Mouse (Mus musculus): ENCODE results near the gene 3110040M04Rik.

Gene 3110040M04Rik

DNA sequence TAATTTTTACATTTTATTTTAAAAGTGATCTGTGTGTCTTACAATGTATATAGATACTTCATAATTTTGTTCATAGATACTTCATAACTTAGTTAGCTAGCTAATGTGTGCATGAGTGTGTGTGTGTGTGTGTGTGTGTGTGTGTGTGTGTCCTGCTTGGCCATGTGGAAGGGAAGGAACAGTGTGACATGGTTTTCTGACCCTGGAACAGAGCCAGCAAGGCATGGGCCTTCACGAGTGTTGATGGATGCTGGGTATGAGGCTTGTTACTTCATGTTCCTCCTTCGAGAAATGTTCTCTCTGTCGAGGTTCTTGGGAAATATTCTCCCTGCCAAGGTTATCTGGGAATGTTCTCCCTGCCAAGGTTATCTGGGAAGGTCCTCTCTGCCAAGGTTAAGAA, 29.8 kb downstream of the 3110040M04Rik start:
- in situ Hi-C loops (cut with MboI, MseI), result no loop called here

DNA sequence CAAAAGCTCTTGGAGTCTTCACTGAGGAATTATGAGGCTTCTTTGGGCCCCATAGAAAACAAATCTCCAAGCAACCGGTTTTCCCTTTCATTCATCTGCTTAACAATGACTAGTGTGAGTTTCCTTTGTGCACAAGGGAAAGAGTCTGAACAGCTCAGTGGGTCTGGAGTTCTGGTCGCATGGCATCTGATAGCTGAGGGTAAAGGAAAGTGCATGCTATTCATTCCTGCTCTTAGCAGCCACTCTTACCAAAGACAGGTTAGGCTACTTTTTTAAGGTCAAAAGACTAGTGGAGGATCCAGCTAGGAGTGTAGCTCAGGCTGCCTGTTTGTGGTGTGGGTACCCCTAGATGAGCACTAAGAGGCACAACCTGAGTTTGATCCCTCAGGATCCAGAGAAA, 31.7 kb downstream of the 3110040M04Rik start:
- in situ Hi-C loops (cut with MboI, MseI), result no loop called here

DNA sequence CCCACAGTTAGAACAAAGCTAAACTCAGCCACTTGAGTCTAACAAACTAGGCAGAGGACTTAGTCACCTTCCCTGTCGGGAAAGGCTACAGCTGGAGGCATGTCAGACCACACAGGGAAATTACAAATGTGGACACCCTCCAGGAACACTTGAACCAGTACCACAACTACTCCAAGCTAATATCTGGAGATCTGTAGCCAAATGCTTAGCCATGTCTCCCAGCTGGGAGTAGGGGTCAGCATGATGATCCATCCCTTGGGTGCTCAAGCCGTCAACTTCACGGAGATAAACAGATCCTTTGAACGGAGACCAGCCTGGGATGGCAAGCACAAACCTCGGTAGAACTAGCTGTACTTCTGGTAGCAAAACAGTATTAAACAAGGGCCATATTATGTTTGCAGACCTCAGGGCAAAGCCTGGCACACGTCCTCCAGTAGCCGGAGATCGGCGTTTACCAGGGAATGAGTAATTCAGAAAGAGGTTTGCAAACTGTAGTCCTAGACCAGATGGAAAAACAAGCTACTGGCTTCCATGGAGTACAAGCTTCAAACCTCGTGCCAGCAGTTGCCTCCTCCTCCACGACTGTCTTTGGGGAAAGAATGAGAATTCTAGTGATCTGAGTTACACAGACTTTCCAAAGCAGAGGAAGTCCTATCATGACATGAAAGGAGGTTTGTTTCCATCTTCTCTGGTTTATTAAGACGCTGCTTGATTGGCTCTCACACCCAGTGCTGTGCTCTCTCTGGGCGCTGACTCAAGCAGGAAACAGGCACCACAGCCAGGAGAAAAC, 32.4 kb downstream of the 3110040M04Rik start:
- in situ Hi-C loops (cut with MboI, MseI), result no loop called here

DNA sequence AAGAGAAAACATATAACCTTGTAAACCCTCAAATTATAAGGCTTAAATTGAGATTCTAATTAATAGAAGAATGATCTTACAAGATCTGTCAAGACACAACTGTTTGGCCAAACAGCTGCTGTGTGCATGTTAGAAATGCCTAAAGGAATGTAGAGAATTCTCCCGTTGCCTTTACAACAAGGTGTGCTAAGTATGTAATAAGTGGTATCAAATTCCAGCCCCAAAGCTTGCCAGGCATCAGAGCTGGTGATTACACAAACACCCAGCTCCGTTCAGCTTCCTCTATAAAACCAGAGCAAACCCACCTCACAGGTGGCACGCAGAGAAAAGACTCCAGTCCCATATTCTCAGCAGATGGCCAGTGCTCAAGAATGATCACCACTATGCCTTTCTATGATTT, 33.9 kb downstream of the 3110040M04Rik start:
- in situ Hi-C loops (cut with MboI, MseI), result no loop called here

DNA sequence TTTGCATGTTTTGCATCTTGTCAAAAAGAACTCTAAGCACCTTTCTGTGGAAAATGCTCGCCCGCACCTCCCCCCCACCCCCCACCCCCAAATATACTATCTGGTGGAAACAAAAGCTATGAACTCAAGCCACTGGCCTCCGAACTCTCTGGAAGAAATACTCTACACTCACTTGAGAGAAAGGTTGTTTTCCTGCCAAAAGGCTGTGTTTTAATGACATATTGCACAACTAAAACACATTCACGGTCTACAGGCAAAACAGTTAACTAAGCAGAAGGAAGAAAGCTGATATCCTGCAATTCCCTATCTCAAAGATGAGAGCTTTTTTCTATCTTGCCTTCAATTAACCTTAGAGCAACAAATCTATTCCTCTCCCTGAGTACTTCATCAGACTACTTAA, 39.4 kb downstream of the 3110040M04Rik start:
- in situ Hi-C loops (cut with MboI, MseI), result loop anchor here in 1 of 2 experiments (10.0 kb wide), 1 partner anchor 1791 kb away; no protein-coding TSS in a partner anchor

DNA sequence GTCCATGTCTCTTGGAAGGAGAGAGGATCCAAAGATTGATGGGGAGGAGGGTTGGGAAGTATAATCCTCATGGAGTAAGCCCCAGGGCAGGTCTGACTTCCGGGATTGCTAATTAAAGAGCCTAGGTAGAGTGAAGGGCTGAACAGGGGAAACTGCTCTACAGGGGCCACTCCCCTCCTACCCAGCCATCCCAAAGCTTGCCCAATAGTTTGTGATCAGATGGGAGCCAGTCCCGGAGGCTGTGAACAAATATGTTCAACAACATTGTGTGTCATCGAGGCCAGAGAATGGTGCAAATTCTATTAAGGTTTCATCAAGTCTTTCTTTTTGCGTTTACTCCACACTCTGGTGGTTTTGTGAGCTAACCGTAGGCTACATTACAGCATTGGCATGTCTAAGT, 40.1 kb downstream of the 3110040M04Rik start:
- in situ Hi-C loops (cut with MboI, MseI), result loop anchor here in 1 of 2 experiments (10.0 kb wide), 1 partner anchor 1791 kb away; no protein-coding TSS in a partner anchor

DNA sequence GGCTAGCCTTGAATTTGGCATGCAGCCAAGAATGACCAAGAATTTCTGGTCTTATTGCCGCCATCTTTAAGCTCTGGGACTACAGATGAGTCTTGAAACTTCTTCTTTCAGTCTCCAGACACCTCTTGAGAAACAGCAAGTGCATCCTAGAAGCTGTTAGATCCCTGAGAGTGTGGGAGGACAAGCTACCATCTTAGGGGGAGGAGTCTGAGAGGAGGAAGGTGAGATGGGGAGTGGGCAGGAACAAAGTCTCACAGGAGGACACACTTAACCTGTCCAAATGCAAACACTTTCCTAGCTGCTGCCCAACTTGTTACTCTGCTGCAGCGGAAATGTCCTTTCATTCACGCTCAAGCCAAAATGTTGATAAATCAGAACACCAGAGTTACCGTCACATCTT, 40.8 kb downstream of the 3110040M04Rik start:
- in situ Hi-C loops (cut with MboI, MseI), result loop anchor here in 1 of 2 experiments (10.0 kb wide), 1 partner anchor 1790 kb away; no protein-coding TSS in a partner anchor

DNA sequence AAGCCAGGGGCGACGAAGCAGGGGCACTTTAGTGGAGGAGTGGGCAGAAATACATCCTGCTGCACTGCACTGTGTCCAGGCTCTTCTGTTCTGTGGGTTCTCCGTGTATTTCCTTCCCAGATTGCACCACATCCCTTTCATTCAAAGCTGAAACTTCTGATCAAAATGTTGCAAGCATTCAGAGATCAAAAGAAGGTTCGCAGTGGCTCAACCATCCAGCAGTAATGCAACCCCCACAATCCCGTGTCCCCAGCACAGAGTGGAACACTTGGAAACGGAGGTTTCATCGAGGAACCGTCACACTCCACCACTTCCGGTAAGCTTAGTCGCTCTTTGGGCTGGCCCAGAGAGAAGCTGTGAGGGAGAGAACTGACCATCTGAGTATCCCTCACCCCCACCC, 41.2 kb downstream of the 3110040M04Rik start:
- in situ Hi-C loops (cut with MboI, MseI), result loop anchor here in 1 of 2 experiments (10.0 kb wide), 1 partner anchor 1790 kb away; no protein-coding TSS in a partner anchor

DNA sequence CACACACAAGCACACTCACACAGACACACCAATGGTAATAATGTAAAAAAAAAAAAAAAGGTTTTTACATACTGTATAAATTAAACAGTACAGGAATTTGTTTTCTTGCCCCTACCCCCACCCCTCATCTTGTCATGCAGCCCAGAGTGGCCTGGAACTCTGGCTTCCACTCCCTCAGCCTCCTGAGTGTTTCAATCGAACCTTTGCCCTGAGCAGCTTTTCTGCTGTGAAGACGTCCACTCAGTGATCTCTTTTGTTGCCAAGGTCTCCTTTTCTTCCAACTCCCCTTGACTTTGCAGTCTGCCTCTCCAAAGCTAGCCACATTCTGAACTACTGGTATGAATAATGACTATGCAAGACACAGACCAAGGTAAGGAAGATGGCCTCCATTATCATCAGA, 41.9 kb downstream of the 3110040M04Rik start:
- in situ Hi-C loops (cut with MboI, MseI), result loop anchor here in 1 of 2 experiments (10.0 kb wide), 1 partner anchor 1789 kb away; no protein-coding TSS in a partner anchor

DNA sequence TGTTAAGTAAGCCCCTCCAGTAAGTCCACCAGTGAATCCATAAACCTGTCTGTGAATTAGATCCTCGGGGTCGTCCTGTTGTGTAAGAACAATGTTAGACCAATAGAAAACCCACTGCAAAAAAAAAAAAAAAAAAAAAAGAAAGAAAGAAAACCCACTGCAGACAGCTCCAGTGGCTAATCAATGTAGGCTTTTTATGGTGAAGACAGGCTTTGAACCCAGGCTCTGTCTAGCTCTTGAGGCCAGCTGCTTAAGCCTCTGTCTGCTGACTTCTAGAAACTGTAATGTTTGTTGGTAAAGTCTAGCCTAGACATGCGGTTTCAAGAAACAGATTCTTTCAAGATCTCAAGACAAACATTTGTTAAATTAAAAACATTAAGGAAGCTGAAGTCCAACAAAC, 46.2 kb downstream of the 3110040M04Rik start:
- in situ Hi-C loops (cut with MboI, MseI), result no loop called here

DNA sequence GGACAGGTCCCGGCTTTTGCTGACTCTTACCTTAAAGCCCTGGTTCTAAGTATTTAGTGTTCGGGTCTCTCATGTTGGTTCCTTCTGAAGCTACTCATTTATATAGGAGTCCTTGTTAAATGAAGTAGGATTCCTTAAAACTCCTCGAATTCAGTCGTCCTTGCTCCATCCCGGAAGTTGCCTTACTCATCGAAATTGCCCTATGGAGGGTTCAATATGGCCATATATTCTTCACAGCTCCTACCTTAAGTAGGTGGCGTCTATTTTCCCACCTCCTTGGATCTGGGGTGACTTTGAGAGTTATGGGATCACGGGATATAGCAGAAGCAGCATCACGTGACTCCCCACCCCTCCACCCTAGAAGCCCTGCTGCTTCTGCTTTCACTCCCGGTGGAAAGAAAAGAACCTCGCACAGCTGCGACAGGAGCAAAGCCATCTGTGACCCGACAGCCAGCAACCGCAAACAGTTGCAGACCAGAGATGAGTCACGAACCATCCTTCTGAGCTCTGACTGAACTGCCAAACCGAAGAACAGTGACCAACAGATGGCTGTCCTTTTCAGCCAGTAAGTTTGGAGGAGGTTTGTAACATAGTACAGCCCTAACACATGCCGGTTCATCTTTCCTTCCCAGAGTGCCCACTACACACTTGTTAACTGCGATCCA, 46.7 kb downstream of the 3110040M04Rik start:
- in situ Hi-C loops (cut with MboI, MseI), result no loop called here

DNA sequence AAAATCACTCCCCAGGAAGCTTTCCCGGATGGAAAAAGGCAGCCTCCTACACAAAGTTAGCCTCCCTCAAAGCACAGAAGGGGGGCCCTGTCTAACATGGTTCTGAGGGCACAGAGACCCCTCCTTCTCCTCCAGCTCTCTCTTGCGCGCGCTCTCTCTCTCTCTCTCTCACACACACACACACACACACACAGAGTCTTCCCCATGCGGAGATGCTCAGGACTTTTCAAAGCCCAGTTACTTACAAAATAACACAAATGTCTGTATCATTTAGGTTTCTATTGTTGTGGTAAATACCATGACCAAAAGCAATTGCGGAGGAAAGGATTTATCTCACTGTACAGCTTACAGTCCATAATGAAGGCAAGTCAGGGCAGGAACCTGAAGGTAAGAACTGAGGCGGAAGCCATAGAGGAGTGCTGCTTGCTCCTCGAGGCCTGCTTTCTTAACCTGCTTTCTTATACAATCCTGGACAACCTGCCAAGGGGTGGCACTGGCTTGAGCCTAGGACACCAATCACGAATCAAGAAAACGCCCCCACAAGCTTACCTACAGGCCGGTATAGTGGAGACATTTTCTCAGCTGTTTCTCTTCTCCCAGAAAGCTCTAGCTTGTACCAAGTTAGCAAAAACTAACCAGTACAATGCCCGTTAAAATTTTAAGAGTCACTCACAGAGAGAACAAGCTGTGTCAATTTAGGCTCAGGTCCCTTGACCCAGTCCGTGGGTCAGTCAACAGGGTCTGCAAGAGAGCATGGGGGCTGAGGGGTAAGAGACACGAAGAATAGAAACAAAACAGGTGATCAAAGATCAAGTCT, 47.5 kb downstream of the 3110040M04Rik start:
- in situ Hi-C loops (cut with MboI, MseI), result no loop called here

Measured in T-helper 17 cell (primary cell).